Mouse (Mus musculus) cerebellum, adult 2 months (tissue): ENCODE data around the gene Tas2r135. TPM values are rescaled to one million over a fixed set of nuclear protein-coding genes. Genes with fewer than 3 reads are reported as not detected.

Source experiments
- DNase-seq, 2 experiments: peaks; one replicate each; pipeline ENCODE4 v3.0.0; 2021
- H3K27ac ChIP-seq: fragments of 200-500 bp; 2 replicates; pipeline ENCODE4 v1.5.1; 2012; ENCODE audit warnings: low read length, control low read depth, inconsistent platforms; ENCODE audit not compliant: insufficient read depth
- H3K27me3 ChIP-seq: fragments of 200-500 bp; 2 replicates; pipeline ENCODE4 v1.6.1; 2012; ENCODE audit warnings: inconsistent platforms, mild to moderate bottlenecking, low read length, moderate library complexity; ENCODE audit not compliant: control insufficient read depth, insufficient read depth
- H3K4me1 ChIP-seq: fragments of 200-500 bp; 2 replicates; pipeline ENCODE4 v1.6.1; 2011; ENCODE audit warnings: low read length; ENCODE audit not compliant: control insufficient read depth, insufficient read depth
- H3K4me3 ChIP-seq: fragments of 200-500 bp; replicated peaks from 2 replicates; pipeline ENCODE3; 2011; ENCODE audit warnings: mild to moderate bottlenecking, low read depth, low read length, control low read depth; ENCODE audit not compliant: insufficient read depth
- CTCF ChIP-seq: fragments of 200-500 bp; IDR thresholded peaks from 2 replicates; pipeline ENCODE4 v1.5.1; 2011; ENCODE audit warnings: low read depth, mild to moderate bottlenecking, control low read depth, low read length, moderate library complexity, borderline replicate concordance; ENCODE audit not compliant: insufficient read depth
- POLR2A ChIP-seq: fragments of 200-500 bp; IDR thresholded peaks from 2 replicates; pipeline ENCODE4 v1.6.1; 2011; ENCODE audit warnings: low read length, control low read depth, borderline replicate concordance; ENCODE audit not compliant: insufficient read depth
- whole genome bisulfite sequencing: fragments of 180-500 bp; shearing (Covaris S2); methylation state at CpG from one replicate; pipeline ENCODE4 v1.1.7; 2018; 5-methylcytosine and 5-hydroxymethylcytosine counted together
- polyA plus RNA-seq: library from polyadenylated mRNA; depleted of rRNA; stranded (reverse); fragments of >200 nt; gene quantifications from 2 replicates; pipeline ENCODE4 v1.2.3, GENCODE M21; 2012

Tas2r135 gene
- polyA plus RNA-seq, 1 experiment, result 0.72 TPM

DNA sequence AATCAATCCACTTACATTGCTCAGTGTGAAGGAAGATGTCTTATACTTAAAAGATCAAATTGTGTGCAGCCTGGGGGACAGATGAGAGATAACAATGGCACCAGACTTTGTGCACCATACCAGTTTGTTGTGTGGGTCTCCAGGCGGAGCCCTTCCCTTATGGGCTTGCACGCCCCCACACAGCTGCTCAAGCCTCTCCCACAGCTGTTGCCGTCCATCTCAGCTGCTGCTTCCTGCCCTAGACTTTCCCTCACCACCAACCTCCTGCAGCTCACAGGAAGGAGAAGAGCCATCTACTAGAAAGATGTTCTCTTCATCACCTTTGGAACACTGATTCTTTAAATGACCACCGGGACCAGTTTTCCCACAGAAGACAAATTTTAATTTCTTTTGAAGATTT is 19.6 kb upstream of the Tas2r135 start:
- 78% methylated on average over 4 of the region's 4 CpGs for WGBS
- Histone ChIP-seq H3K27me3 (no peaks in the 10 kb centered on the region), H3K27ac (no peak overlapping the region), H3K4me1 (no peaks in the 10 kb centered on the region), H3K4me3 (no peak overlapping the region)
- no peak for DNase-seq
- TF ChIP-seq POLR2A, result no peak
- no peak for TF ChIP-seq CTCF

DNA sequence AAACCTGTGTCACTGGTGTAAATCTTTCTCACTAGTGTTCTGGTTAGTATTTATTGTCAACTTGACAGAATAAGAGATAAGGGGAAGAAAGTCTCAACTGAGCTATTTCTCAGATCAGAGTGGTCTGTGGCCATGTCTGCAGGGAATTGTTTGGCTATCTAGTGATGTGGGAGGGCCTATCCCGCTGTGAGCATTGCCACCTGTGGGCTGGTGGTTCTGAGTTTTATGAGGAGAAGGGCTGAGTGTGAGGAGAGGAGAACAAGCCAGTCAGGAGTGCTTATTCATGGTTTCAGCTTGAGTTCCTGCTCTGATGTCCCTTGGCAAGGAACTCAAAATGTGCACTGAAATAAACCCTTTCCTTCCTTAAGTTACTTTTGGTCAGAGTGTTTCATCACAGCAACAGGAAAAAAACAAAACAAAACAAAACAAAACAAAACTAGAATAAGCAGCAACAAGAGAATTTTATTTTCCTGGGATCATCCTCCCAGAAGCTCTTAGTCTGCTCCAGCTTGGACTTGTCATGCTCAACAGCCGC is 13.4 kb upstream of the Tas2r135 start:
- DNase-seq, result no peak
- Histone ChIP-seq H3K27me3 (no peaks in the 10 kb centered on the region), H3K4me1 (peaks cover 3% of the 10 kb centered on the region; the same call in 1 of the 2 replicates), H3K4me3 (no peak overlapping the region), H3K27ac (no peak overlapping the region)
- 47% methylated on average over 2 of the region's 2 CpGs for WGBS
- TF ChIP-seq CTCF (no peak), POLR2A (no peak)

GRCm38 (mm10) chr6:42395960-42396809 is 9.0 kb upstream of the Tas2r135 start:
- Histone ChIP-seq H3K4me1 (peaks cover 3% of the 10 kb centered on the region; the same call in 1 of the 2 replicates), H3K27me3 (no peaks in the 10 kb centered on the region; the same call in 1 of the 2 replicates), H3K4me3 (no peak overlapping the region), H3K27ac (no peak overlapping the region)
- no peak for TF ChIP-seq CTCF
- TF ChIP-seq POLR2A, result no peak
- WGBS, result 39% methylated on average over 9 of the region's 9 CpGs
- peak; percentile 31 to 56 for DNase-seq

DNA sequence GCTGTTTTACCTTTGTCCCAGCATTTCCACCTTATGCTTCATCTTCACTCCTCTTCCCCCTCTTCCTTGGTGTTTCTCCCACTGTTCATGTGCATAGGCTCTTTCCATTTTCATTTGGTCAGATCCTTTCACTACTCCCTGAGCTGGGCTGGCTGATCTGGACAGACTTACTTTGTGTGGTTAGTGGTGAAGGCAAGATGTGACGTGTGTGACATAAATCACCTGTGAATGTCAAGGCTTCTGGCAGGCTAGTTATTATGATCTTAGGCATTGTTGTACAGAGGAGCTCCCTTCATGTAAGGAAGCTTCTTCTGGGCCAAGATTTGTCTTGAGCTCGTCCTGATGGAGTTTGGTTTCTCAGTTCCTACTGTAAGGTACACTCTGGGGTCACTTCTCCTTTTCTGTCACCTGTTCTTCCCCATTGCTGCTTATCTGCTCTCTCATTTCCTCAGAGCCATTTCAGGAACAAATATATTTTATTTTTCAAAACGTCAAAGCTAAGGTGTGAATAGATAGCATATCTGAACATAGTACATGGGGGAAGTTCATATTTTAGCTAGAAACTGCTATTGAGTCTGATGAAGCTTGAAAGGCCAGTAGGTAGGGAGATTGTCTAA is 8.1 kb upstream of the Tas2r135 start:
- 90% methylated on average over 3 of the region's 3 CpGs for WGBS
- H3K4me1 ChIP-seq, result peaks cover 3% of the 10 kb centered on the region; the same call in 1 of the 2 replicates
- H3K27ac ChIP-seq, result no peak overlapping the region
- no peak overlapping the region for H3K4me3 ChIP-seq
- no peaks in the 10 kb centered on the region; the same call in 1 of the 2 replicates for H3K27me3 ChIP-seq
- TF ChIP-seq CTCF (no peak), POLR2A (no peak)
- no peak for DNase-seq

GRCm38 (mm10) chr6:42398285-42398684 is 6.9 kb upstream of the Tas2r135 start:
- H3K27me3 ChIP-seq, result no peaks in the 10 kb centered on the region; the same call in 1 of the 2 replicates
- no peak for DNase-seq
- no peak overlapping the region for H3K27ac ChIP-seq
- 97% methylated on average over 3 of the region's 3 CpGs for WGBS
- TF ChIP-seq POLR2A, result no peak
- TF ChIP-seq CTCF, result no peak
- H3K4me1 ChIP-seq, result peaks cover 3% of the 10 kb centered on the region; the same call in 1 of the 2 replicates
- no peak overlapping the region for H3K4me3 ChIP-seq

DNA sequence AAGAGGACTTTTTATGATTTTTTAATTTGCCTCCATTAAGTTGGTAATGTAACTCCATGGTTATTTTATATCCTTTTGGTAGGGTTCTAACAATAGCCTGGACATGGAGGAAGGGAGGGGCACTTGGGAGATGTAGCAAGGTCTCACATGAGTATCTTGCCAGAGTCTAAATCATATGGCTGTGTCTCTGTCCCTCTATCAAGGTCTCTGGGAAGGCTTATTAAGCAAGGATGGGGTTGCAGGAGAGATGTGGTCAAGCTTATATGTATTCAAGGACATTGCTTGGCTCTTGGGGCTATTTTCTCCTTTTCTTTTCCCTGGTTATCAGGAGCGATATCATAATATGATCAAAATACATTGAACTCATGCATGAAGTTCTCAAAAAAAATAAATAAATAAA is 6.2 kb upstream of the Tas2r135 start:
- 100% methylated on average over 1 of the region's 1 CpGs for WGBS
- Histone ChIP-seq H3K4me1 (peaks cover 3% of the 10 kb centered on the region; the same call in 1 of the 2 replicates), H3K27ac (no peak overlapping the region), H3K27me3 (no peaks in the 10 kb centered on the region; the same call in 1 of the 2 replicates), H3K4me3 (no peak overlapping the region)
- TF ChIP-seq CTCF (no peak), POLR2A (no peak)
- DNase-seq, result no peak

DNA sequence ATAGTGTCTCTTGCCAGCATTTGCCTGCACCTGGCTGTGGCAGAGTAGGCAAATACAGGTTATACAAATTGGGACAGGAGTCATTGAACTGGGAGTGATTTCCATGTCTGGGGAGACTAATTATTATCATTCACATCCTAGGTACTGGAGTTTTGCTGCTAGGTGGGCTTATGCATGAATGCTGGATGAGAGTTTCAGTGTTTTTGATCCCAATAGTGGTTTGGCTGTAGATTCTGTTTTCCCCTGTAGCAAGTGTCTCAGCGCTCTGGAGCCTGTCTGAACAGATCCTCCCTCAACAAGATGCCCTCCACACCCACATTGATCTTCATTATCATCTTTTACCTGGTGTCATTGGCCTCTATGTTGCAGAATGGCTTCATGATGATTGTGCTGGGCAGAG is 5.3 kb upstream of the Tas2r135 start, which contains the start of gene Tas2r143:
Gene Tas2r143 (plus strand): TSS at position 301 of the 400 bp plus-strand sequence.
- TF ChIP-seq CTCF (no peak), POLR2A (no peak)
- H3K4me3 ChIP-seq, result no peak within 1 kb of the TSS
- H3K27me3 ChIP-seq, result no peaks in the 10 kb centered on the region; the same call in 1 of the 2 replicates
- no peak for DNase-seq
- 92% methylated on average over 1 of the region's 1 CpGs for WGBS
- H3K4me1 ChIP-seq, result peaks cover 3% of the 10 kb centered on the region; the same call in 1 of the 2 replicates
- no peak within 1 kb of the TSS for H3K27ac ChIP-seq
